Mouse (Mus musculus) bone marrow macrophage, adult 2 months (primary cell): ENCODE measurements at regions not wholly inside any gene's neighbourhood (a gene's known extent, or its start where the extent isn't known, plus 50 kb on each side); places are given as distances from the start of the nearest gene placed in this dataset.

Experiments
- CTCF ChIP-seq: IDR thresholded peaks from 2 replicates; pipeline ENCODE4 v1.5.1; 2012; ENCODE audit warnings: low read depth, mild to moderate bottlenecking, low read length, moderate library complexity
- POLR2A ChIP-seq: IDR thresholded peaks from 2 replicates; pipeline ENCODE4 v1.6.1; 2012; ENCODE audit warnings: mild to moderate bottlenecking, low read depth, low read length, borderline replicate concordance

- no peak for TF ChIP-seq CTCF
- no peak for TF ChIP-seq POLR2A
Observed at GRCm38 (mm10) chr11:114435788-114436187, 232.5 kb upstream of the Rpl38 start.
